Mouse (Mus musculus): Measurements from ENCODE around the gene Cmip. TPM values are rescaled to one million over a fixed set of nuclear protein-coding genes. Genes with fewer than 3 reads are reported as not detected.

The Cmip gene
- total RNA-seq, 1 experiment from 2014 or later: 27.9 TPM

DNA sequence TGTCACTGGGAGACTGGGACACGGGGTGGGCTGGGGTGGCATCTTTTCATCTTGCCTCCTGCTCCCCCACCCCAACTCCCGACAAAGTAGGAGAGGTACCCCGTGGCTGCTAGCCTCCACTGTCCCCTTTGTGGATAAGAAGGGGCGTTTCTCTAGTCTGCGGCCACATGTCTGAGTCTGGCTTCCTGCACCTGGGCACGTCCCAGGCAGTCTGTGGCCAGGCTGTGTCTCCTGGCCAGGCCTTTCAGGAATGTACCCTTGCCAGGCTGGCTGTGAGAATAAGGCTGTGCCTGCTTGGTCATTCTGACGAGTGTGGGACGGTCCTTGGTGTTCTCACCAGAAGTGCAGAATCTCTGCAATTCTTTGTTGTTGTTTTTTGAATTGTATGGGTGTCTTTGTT, 78.6 kb downstream of the Cmip start:
- no peak for ATAC-seq (replicated peaks; ENCODE audit: insufficient number of reproducible peaks, low FRiP score, low TSS enrichment, poor library complexity, severe bottlenecking)

DNA sequence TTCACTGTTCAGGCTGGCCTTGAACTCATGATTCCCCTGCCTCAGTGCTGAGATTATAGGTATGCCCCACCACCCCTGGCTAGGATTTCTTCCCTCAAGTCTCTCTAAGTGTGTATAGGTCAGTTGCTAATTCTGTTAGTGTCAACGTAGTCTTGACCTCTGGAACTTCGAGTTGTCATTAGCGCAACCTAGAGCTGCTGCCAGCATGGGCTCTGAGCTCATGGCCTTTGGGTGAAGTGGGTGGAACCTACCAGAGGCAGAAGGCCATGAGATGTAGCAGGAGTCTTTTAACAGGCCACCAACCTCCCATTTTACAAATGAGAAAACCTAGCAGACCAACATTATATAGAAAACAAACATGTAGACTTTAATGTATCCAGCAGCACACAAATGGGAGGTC, 80.3 kb downstream of the Cmip start:
- ATAC-seq (replicated peaks; ENCODE audit: insufficient number of reproducible peaks, low FRiP score, low TSS enrichment, poor library complexity, severe bottlenecking): no peak

DNA sequence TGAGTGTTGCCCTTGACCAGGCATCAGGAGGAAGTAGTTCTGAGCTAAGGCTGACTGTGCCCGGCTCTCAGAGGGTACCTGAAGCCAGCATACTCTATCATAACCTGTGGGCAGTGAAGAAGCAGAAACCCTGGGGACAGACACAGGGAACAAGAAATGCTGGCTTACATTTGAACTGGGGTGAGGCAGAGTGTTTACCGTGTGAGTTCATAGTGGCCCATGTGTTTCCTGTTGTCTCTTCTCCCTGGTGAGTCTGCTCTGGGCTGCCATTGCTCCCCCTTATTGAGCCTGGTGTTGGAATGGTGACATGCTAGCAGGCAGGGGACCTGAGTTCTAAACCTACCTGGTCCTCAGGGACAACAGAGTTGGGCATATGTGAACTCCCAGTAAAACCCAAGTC, 81.8 kb downstream of the Cmip start:
- ATAC-seq (replicated peaks; ENCODE audit: insufficient number of reproducible peaks, low FRiP score, low TSS enrichment, poor library complexity, severe bottlenecking): no peak

DNA sequence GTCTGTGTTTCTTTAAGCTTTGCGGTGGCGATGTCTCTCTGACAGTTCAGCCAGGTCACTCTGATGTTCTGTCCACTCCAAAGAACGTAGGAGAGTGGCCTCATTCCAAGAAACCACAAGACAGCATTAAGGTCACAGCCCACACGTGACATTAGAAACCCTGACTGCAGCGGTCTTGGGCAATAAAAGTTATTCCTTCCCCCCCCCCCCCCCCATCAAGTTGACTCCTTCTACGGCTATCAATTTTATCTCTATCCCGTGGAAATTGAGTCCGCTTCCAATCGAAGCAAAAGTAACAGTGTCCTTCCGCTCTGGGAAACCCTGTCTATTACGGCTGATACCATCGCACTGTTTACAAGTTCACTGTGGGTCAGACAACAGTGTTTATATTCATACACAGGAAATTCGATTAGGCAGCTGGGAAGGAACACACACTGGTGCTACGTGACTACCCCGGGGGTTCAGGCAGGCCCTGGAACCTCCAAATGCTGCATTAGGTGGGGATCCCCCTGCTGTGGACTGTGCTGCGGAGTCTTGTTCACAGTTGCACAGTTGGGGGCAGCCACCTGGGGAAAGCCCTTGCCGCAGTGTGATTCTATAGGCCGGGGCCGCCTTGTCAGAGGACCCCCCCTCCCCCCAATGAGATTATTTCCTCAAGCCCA, 82.6 kb downstream of the Cmip start:
- no peak for ATAC-seq (replicated peaks; ENCODE audit: insufficient number of reproducible peaks, low FRiP score, low TSS enrichment, poor library complexity, severe bottlenecking)

DNA sequence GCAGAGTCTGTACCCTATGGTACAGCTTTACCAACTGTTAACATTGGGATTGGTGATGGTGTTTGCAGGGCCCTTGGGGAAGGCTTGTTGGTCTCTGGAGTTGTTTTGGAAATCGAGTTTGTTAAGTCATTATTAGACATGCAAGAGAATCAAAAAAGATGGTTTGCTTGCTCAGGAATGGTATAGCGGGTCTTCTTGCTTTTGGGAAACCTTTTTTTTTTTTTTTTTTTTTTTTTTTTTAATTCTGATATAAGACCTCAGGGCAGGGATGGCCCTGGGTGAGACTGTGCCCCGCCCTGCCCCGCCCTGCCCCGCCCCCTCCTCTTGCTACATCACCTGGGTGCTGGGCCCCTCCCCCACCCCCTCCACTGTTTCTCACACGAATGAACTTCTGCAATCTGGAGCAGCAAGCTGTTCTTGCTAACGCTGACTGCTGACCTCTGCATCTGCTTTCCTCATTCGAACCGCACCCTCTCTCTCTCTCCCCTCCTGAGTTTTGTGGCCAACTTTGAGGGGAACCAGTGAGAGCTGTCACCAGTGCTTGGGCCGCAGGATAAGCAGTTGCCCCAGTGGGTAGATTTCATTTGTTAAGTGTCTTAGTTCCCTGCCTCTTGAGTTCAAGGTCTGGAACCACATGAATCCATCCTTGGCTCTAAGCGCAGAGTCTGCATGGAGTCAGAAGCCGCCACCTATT, 83.2 kb downstream of the Cmip start:
- peak; percentile 66 for ATAC-seq (replicated peaks; ENCODE audit: insufficient number of reproducible peaks, low FRiP score, low TSS enrichment, poor library complexity, severe bottlenecking)

DNA sequence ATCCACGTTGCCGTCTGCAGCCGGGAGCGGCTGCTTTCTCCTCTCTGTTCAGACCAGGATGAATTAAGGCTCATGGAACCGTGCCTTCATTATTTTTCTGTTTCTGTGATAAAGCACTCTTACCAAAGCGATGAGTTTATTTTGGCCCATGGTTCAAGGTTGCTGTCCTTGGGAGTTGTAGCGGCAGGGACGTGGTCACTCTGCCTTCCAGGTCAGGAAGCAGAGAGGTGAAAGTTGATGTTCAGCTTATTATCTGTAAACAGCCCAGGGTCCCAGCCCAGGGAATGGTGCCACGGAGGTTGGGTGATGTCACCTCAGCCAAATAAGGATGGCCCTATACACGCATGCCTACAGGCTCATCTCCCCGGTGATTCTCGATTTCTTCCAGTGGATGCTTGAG, 83.9 kb downstream of the Cmip start:
- no peak for ATAC-seq (replicated peaks; ENCODE audit: insufficient number of reproducible peaks, low FRiP score, low TSS enrichment, poor library complexity, severe bottlenecking)

DNA sequence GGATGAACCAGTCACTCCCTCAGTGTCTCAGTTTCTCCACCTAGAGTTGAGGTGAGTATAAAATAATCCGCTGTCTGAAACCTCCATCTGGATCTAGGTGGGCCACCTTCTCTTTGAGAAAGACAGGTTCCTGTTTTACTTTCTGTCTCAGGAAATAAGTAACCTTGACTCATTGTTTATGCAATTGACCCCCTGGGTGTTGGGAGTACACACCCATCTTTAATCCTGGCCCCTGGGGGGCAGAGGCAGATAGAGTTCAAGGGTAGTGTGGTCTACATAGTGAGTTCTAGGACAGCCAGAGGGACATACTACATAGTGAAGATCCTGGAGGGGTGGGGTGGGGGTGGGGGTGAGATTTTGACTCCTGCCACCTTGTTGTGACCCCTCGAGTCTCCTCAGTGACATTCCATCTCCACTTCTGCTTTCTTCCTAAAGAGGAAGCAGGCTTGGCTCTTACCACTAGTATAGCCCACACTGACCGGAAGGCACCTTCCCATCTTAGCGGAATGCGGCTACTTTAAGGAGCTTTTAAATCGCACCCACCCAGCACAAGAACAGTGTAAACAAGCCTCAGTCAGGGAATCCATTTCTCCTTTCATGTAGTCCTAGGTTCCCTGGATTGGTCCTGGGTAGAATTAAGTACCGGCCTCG, 86.0 kb downstream of the Cmip start:
- ATAC-seq (replicated peaks; ENCODE audit: insufficient number of reproducible peaks, low FRiP score, low TSS enrichment, poor library complexity, severe bottlenecking): peak; percentile 36

DNA sequence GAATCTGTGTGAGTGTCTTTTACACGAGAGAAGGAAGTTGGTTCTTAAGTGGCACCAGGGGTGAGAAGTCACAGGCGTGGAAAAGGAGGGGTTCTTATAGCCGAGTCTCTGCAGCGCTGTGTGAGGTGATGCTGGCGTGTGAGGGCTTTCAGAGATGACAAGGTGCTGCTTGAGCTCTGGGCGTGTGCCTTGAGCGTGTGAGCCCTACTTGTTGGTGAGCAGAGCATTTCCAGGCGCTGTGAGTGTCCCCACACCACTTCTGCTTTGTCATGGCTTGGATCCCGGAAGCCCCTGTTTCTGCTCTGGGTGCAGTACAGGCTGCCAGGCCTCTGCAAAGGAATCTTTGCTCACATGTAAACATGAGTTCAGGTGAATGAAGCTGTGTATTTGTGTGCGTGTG, 86.6 kb downstream of the Cmip start:
- ATAC-seq (replicated peaks; ENCODE audit: insufficient number of reproducible peaks, low FRiP score, low TSS enrichment, poor library complexity, severe bottlenecking): peak; percentile 54

DNA sequence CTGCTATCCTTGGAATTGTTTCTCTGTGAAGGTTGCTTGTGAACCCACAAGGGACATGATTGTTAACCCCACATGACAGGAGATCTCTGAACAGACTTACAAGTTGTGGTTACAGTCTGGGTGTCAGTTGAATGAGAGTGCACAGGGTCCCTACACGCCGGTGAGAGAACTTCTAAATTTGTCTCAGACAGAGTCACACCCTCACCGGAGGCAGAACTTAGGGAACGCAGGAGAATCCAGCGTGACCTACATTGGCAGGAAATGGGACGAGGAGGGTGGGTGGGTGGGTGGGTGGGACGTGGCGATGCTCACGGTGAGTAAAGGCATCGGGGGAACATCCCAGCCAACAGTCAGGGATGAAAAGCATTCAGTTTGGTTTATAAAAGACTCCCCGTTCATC, 88.0 kb downstream of the Cmip start:
- no peak for ATAC-seq (replicated peaks; ENCODE audit: insufficient number of reproducible peaks, low FRiP score, low TSS enrichment, poor library complexity, severe bottlenecking)

DNA sequence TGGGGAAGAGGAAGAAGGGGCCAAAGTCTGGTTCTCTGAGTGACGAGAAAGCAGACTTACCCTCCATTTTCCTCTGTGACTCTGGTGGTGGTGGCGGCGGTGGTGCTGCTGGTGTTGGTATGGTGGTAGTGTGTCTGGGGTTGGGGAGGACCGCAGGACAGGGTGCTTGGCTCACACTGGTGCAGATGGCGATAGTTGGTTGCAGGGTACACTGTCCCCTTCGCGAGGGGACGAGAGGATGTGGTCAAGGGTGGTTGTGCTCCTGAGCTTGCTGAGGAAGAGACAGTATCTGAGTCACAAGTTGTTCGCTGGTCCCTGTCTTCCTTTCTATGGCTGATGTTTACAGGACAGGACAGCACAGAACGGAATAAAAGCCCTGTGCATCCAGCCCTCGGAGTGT, 88.5 kb downstream of the Cmip start:
- no peak for ATAC-seq (replicated peaks; ENCODE audit: insufficient number of reproducible peaks, low FRiP score, low TSS enrichment, poor library complexity, severe bottlenecking)

DNA sequence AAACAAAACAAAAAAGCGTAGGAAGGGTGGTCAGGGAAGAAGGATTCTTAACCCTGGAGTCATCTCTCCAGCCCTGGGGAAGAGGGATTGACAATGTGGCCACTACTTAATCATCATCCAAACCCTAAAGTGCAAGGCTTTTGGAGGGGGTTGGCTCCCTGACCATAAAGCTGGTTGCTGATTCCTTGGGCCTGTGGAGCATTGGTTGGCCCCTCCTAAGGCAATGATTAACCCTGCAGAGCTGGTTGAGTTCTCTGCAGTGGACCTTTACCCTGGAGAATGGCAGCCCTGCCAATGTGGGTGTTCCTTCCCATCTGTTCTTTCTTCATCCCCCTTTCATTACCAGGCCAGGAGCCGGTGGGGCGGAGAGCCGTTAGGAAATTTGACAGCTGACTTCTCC, 90.7 kb downstream of the Cmip start:
- no peak for ATAC-seq (replicated peaks; ENCODE audit: insufficient number of reproducible peaks, low FRiP score, low TSS enrichment, poor library complexity, severe bottlenecking)

DNA sequence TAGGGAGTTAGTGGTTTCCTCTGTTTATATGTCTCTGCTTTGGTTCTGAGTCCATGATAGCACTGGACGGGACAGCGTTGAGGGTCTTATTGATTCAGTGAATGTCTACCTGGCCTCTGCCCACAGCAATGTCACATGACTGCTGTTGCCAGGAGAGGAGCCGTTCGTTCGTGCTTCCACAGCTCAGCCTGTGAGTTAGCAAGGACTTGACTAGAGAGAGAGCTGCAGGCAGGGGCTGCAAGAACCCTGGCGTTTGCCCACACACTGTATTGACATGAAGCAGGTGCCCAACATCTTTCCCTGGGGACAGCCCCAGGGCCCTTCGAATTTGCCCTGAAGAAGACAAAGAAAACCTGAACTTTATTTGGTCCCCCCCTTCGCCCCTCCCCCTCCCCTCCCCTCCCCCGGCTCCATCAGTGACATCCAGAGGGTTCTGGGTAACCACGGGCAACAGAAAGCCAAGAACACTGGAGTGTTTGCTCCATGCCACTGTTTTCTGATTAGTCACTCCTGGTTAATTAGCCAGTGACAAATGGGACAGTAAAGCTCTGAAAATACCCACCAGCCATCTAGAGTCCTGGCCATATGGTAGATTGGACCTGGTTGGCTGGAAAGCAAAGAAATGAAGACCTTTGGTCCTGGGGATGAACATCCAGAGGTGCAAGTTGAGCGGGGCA, 92.0 kb downstream of the Cmip start:
- ATAC-seq (replicated peaks; ENCODE audit: insufficient number of reproducible peaks, low FRiP score, low TSS enrichment, poor library complexity, severe bottlenecking): no peak

DNA sequence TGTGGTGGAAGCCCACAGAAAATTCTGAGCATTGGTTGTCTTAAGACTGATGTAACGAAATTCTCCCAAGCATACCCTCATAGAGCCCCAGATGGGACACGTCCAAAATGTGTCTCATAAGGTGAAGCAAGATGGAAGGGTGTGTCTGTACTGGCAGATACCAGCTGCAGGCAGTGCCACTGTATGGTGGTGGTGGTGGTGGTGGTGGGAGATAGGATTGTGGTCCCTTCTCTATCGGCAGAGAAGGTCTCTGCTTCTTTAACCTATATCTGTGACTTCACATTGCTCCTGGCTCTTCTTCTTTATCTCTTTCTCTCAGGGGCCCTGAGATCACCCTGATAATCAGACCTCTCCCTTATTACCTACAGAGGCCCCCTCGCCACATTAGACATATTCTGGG, 92.7 kb downstream of the Cmip start:
- no peak for ATAC-seq (replicated peaks; ENCODE audit: insufficient number of reproducible peaks, low FRiP score, low TSS enrichment, poor library complexity, severe bottlenecking)

DNA sequence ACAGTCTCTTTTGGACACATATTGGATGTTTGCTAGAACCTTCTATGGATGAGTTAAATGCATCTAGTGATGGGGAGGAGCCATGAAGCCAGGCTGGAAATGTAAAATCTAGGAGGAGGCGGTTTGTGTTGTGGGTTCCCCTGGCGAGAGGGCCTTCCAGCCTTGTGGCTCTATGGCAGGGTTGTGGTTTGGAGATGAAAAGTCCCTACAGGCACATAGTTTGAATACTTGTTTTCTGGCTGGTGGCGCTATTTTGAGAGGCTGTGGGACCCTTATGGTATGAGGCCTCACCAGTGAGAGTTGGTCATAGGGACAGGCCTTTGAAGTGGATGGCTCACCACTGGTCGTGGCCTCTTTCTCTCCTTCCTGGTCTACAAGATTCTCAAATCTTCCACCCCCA, 95.2 kb downstream of the Cmip start:
- no peak for ATAC-seq (replicated peaks; ENCODE audit: insufficient number of reproducible peaks, low FRiP score, low TSS enrichment, poor library complexity, severe bottlenecking)

DNA sequence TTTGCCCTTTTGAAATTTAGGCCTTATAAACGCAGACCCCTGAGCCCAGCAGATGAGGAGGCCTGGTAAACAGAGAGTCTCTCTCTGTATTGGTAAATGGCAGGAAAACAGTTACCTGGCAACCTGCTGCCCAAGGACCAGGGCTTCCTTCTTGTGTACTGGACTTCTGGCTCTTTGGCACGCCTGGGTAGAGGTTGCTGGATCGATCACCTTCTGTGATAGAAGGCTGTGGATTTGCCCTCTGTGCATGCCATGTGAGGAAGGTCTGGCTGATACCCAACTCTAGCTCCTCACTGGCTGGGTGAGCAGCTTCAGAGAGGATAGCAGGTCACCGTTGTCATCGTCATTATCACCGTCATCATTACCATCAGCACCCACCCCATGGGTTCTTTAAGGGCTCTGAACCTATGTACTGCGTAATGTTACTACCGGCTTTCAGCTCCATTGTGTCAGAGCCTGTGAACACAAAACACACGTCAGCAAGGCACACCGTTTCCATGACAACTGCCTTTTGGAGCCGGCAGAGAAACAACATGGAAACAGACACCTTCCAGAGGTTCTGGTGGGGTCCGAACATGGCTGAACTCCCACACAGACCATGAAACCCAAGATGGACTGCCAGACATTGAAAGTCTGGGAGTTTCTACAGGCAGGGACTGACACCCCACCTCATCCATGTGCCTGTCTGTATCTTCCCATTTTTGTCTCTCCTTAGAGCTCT, 98.4 kb downstream of the Cmip start:
- ATAC-seq (replicated peaks; ENCODE audit: insufficient number of reproducible peaks, low FRiP score, low TSS enrichment, poor library complexity, severe bottlenecking): no peak

DNA sequence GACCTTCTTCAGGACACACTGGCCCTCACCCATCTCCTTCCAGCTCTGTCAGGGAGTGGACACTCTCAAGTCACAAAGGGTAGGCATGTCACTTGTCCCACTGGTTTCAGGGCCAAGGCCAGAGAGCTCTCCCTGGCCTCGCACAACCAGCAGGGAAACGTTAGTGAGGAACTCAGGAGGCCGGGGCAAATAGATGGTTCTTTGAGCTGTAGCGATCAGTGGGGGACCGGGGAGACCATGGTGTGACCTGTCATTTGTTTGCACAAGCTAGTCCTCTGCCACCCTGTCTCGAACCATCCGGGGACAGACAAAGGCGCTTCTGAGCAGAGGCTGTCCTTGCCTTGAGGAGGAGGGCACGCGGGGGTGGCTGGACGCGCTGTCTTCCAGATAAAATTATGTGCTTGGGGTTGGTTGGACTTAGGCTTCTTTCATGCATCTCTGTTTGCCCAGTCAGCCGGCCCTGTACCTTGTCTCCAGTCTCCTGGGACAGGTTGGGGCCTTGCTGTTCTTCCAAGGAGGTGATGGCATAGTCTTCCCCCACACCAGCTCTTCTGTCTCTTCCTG, 99.3 kb downstream of the Cmip start:
- no peak for ATAC-seq (replicated peaks; ENCODE audit: insufficient number of reproducible peaks, low FRiP score, low TSS enrichment, poor library complexity, severe bottlenecking)

DNA sequence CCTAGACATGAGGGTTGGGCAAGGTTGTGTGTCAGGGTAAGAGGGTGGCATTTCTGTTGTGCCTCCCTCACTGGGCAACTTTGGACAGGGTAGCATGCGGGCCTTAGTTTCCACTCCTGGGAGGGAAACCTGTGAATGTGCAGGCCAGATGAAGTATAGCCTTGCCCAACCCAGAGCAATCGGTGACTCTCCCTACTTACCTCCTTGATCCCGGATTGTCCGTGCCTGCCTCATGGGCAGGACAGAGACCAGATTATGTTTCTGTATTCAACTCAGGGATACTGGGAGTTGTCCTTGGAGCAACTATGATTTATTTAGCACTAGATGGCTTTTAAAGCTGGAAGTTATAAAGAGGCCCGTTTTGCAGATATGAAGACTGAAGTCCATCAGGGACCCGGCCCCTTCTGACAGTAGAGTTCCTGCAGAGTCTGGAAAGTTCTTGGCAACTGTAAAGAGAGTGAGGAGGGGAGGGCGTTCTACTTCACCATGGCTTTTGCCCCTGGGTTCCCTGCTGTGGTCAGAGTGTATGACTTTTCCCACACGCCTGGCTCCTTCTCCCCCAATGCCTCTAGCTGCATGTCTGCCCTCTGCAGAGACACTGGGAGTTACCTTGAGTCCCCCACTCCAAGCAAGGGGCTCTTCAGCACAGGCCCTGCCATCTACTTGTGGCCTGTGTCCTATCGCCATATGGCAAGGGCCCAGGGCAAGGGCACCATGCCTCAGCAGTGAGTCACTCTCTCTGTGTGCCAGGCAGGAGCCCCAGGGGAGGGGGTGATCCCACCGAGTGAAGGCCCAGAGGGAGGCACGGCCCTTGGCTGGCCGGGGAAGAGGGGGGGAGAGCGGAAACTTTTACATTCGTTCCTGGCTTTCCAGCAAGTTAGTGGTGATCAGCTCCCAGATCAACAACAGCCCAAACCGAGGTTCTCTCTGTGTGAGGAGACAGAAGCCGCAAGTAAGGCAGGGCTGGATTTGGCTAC, 100.9 kb downstream of the Cmip start:
- ATAC-seq (replicated peaks; ENCODE audit: insufficient number of reproducible peaks, low FRiP score, low TSS enrichment, poor library complexity, severe bottlenecking): no peak

Measured in monocyte, adult 5-6 weeks (primary cell).